Mouse (Mus musculus) liver, embryonic 13.5 days (tissue): ENCODE measurements at regions not wholly inside any gene's neighbourhood (a gene's known extent, or its start where the extent isn't known, plus 50 kb on each side); places are given as distances from the start of the nearest gene placed in this dataset.

ENCODE experiments used
- ATAC-seq: fragments of 200-750 bp; cut with Nextera tagmentation; 2 replicates; pipeline ENCODE4 v1.8.0; 2017; ENCODE audit warnings: low read depth, mild to moderate bottlenecking, moderate number of reproducible peaks, moderate library complexity
- DNase-seq: peaks from one replicate; pipeline ENCODE4 v3.0.0; 2022
- H3K27ac ChIP-seq: fragments of 300-500 bp; sonication (generic); 2 replicates; pipeline ENCODE4 v1.5.1; 2015; ENCODE audit warnings: moderate library complexity, mild to moderate bottlenecking, inconsistent platforms
- H3K27me3 ChIP-seq: fragments of 300-500 bp; sonication (generic); 2 replicates; pipeline ENCODE4 v1.6.1; 2015; ENCODE audit warnings: mild to moderate bottlenecking, inconsistent platforms
- H3K36me3 ChIP-seq: fragments of 300-500 bp; sonication (generic); 2 replicates; pipeline ENCODE4 v1.6.1; 2015; ENCODE audit warnings: mild to moderate bottlenecking, inconsistent platforms
- H3K4me1 ChIP-seq: fragments of 300-500 bp; sonication (generic); replicated peaks from 2 replicates; pipeline ENCODE4 v1.6.1; 2015; ENCODE audit warnings: inconsistent platforms
- H3K4me2 ChIP-seq: fragments of 300-500 bp; sonication (generic); 2 replicates; pipeline ENCODE4 v1.6.1; 2015; ENCODE audit warnings: inconsistent platforms, mild to moderate bottlenecking, moderate library complexity
- H3K4me3 ChIP-seq: fragments of 300-500 bp; sonication (generic); replicated peaks from 2 replicates; pipeline ENCODE4 v1.5.1; 2015; ENCODE audit warnings: mild to moderate bottlenecking, inconsistent platforms
- H3K9ac ChIP-seq: fragments of 300-500 bp; sonication (generic); 2 replicates; pipeline ENCODE4 v1.6.1; 2015; ENCODE audit warnings: mild to moderate bottlenecking, inconsistent platforms
- H3K9me3 ChIP-seq: fragments of 300-500 bp; sonication (generic); replicated peaks from 2 replicates; pipeline ENCODE4 v1.6.1; 2016; ENCODE audit warnings: inconsistent platforms
- WGBS: fragments of 180-500 bp; shearing (Covaris S2); methylation state at CpG from one replicate; pipeline ENCODE4 v1.1.7; 2015; ENCODE audit not compliant: insufficient replicate concordance; 5-methylcytosine and 5-hydroxymethylcytosine counted together

GRCm38 (mm10) chr8:127759906-127760305 is 598.5 kb upstream of the Nrp1 start:
- H3K4me1 ChIP-seq, result no peaks in the 10 kb centered on the region
- ATAC-seq, result no peak
- no peaks in the 10 kb centered on the region for H3K27me3 ChIP-seq
- no peak overlapping the region for H3K27ac ChIP-seq
- H3K4me2 ChIP-seq, result no peak overlapping the region
- no peak overlapping the region for H3K9ac ChIP-seq
- H3K9me3 ChIP-seq, result no peaks in the 10 kb centered on the region
- H3K36me3 ChIP-seq, result no peaks in the 10 kb centered on the region
- no peak overlapping the region for H3K4me3 ChIP-seq
- no peak for DNase-seq
- WGBS, result 78% methylated on average over 5 of the region's 5 CpGs

- Histone ChIP-seq H3K27ac (no peak overlapping the region), H3K27me3 (no peaks in the 10 kb centered on the region), H3K9me3 (no peaks in the 10 kb centered on the region), H3K4me1 (no peaks in the 10 kb centered on the region), H3K36me3 (no peaks in the 10 kb centered on the region), H3K4me3 (no peak overlapping the region), H3K4me2 (no peak overlapping the region), H3K9ac (no peak overlapping the region)
- DNase-seq (no peak), ATAC-seq (no peak)
- 68% methylated on average over 5 of the region's 5 CpGs for WGBS
Measured at GRCm38 (mm10) chr8:127765199-127765598, 593.2 kb upstream of the Nrp1 start.

- Histone ChIP-seq H3K27ac (no peak overlapping the region), H3K4me1 (no peaks in the 10 kb centered on the region), H3K9me3 (no peaks in the 10 kb centered on the region), H3K27me3 (no peaks in the 10 kb centered on the region), H3K4me2 (no peak overlapping the region), H3K4me3 (no peak overlapping the region), H3K9ac (no peak overlapping the region), H3K36me3 (no peaks in the 10 kb centered on the region)
- no peak for ATAC-seq
- 52% methylated on average over 3 of the region's 3 CpGs for WGBS
- no peak for DNase-seq
Measured at GRCm38 (mm10) chr8:127768311-127768710, 590.1 kb upstream of the Nrp1 start.

- no peaks in the 10 kb centered on the region for H3K4me1 ChIP-seq
- no peak overlapping the region for H3K27ac ChIP-seq
- ATAC-seq (no peak), DNase-seq (no peak)
- H3K4me3 ChIP-seq, result no peak overlapping the region
- H3K36me3 ChIP-seq, result no peaks in the 10 kb centered on the region
- H3K9ac ChIP-seq, result no peak overlapping the region
- no peak overlapping the region for H3K4me2 ChIP-seq
- H3K27me3 ChIP-seq, result no peaks in the 10 kb centered on the region
- WGBS, result 78% methylated on average over 1 of the region's 1 CpGs
- H3K9me3 ChIP-seq, result no peaks in the 10 kb centered on the region
Measured at GRCm38 (mm10) chr8:127769651-127770050, 588.8 kb upstream of the Nrp1 start.

GRCm38 (mm10) chr8:127771781-127772180 is 586.6 kb upstream of the Nrp1 start:
- Histone ChIP-seq H3K4me2 (no peak overlapping the region), H3K27ac (no peak overlapping the region), H3K36me3 (no peaks in the 10 kb centered on the region), H3K27me3 (no peaks in the 10 kb centered on the region), H3K9me3 (no peaks in the 10 kb centered on the region), H3K9ac (no peak overlapping the region), H3K4me3 (no peak overlapping the region), H3K4me1 (no peaks in the 10 kb centered on the region)
- ATAC-seq, result no peak
- 41% methylated on average over 1 of the region's 1 CpGs for WGBS
- DNase-seq, result no peak

GRCm38 (mm10) chr8:127772415-127772814 is 586.0 kb upstream of the Nrp1 start:
- no peak for ATAC-seq
- 62% methylated on average over 3 of the region's 3 CpGs for WGBS
- H3K4me2 ChIP-seq, result no peak overlapping the region
- no peak overlapping the region for H3K4me3 ChIP-seq
- H3K9me3 ChIP-seq, result no peaks in the 10 kb centered on the region
- no peaks in the 10 kb centered on the region for H3K36me3 ChIP-seq
- DNase-seq, result no peak
- H3K9ac ChIP-seq, result no peak overlapping the region
- no peaks in the 10 kb centered on the region for H3K27me3 ChIP-seq
- H3K4me1 ChIP-seq, result no peaks in the 10 kb centered on the region
- H3K27ac ChIP-seq, result no peak overlapping the region

GRCm38 (mm10) chr8:127772917-127773316 is 585.5 kb upstream of the Nrp1 start:
- Histone ChIP-seq H3K4me3 (no peak overlapping the region), H3K27ac (no peak overlapping the region), H3K9me3 (no peaks in the 10 kb centered on the region), H3K9ac (no peak overlapping the region), H3K27me3 (no peaks in the 10 kb centered on the region), H3K36me3 (no peaks in the 10 kb centered on the region), H3K4me1 (no peaks in the 10 kb centered on the region), H3K4me2 (no peak overlapping the region)
- no peak for ATAC-seq
- 48% methylated on average over 2 of the region's 2 CpGs for WGBS
- DNase-seq, result no peak

GRCm38 (mm10) chr8:127774642-127775041 is 583.8 kb upstream of the Nrp1 start:
- Histone ChIP-seq H3K4me3 (no peak overlapping the region), H3K27ac (no peak overlapping the region), H3K4me1 (no peaks in the 10 kb centered on the region), H3K4me2 (no peak overlapping the region), H3K9ac (no peak overlapping the region), H3K27me3 (no peaks in the 10 kb centered on the region), H3K36me3 (no peaks in the 10 kb centered on the region), H3K9me3 (no peaks in the 10 kb centered on the region)
- ATAC-seq, result no peak
- WGBS, result 83% methylated on average over 9 of the region's 9 CpGs
- DNase-seq, result no peak

- no peaks in the 10 kb centered on the region for H3K27me3 ChIP-seq
- ATAC-seq (no peak), DNase-seq (no peak)
- no peaks in the 10 kb centered on the region for H3K9me3 ChIP-seq
- H3K4me2 ChIP-seq, result no peak overlapping the region
- no peak overlapping the region for H3K27ac ChIP-seq
- H3K4me3 ChIP-seq, result no peak overlapping the region
- H3K4me1 ChIP-seq, result no peaks in the 10 kb centered on the region
- no peak overlapping the region for H3K9ac ChIP-seq
- no peaks in the 10 kb centered on the region for H3K36me3 ChIP-seq
- WGBS, result 39% methylated on average over 1 of the region's 1 CpGs
Measured at GRCm38 (mm10) chr8:127775160-127775559, 583.2 kb upstream of the Nrp1 start.

- Histone ChIP-seq H3K4me1 (no peaks in the 10 kb centered on the region), H3K9ac (no peak overlapping the region), H3K36me3 (no peaks in the 10 kb centered on the region), H3K27me3 (no peaks in the 10 kb centered on the region), H3K4me2 (no peak overlapping the region), H3K27ac (no peak overlapping the region), H3K4me3 (no peak overlapping the region), H3K9me3 (no peaks in the 10 kb centered on the region)
- WGBS, result 66% methylated on average over 7 of the region's 7 CpGs
- ATAC-seq, result no peak
- DNase-seq, result no peak
Measured at GRCm38 (mm10) chr8:127775747-127776146, 582.7 kb upstream of the Nrp1 start.

- Histone ChIP-seq H3K4me2 (no peak overlapping the region), H3K27ac (no peak overlapping the region), H3K27me3 (no peaks in the 10 kb centered on the region), H3K4me1 (no peaks in the 10 kb centered on the region), H3K4me3 (no peak overlapping the region), H3K9me3 (no peaks in the 10 kb centered on the region), H3K9ac (no peak overlapping the region), H3K36me3 (no peaks in the 10 kb centered on the region)
- no peak for ATAC-seq
- WGBS, result 61% methylated on average over 4 of the region's 4 CpGs
- no peak for DNase-seq
Measured at GRCm38 (mm10) chr8:127778352-127779020, 579.9 kb upstream of the Nrp1 start.

GRCm38 (mm10) chr8:127779021-127779689 is 579.2 kb upstream of the Nrp1 start:
- no peaks in the 10 kb centered on the region for H3K4me1 ChIP-seq
- H3K4me2 ChIP-seq, result no peak overlapping the region
- no peak overlapping the region for H3K4me3 ChIP-seq
- no peaks in the 10 kb centered on the region for H3K36me3 ChIP-seq
- H3K27ac ChIP-seq, result no peak overlapping the region
- DNase-seq, result no peak
- no peak overlapping the region for H3K9ac ChIP-seq
- ATAC-seq, result no peak
- WGBS, result 69% methylated on average over 7 of the region's 7 CpGs
- H3K9me3 ChIP-seq, result no peaks in the 10 kb centered on the region
- no peaks in the 10 kb centered on the region for H3K27me3 ChIP-seq
